Mouse (Mus musculus) embryonic facial prominence, embryonic 14.5 days (tissue): ENCODE measurements around the gene Sox5. TPM values are rescaled to one million over a fixed set of nuclear protein-coding genes. Genes with fewer than 3 reads are reported as not detected.

ENCODE experiments used
- ATAC-seq: fragments of 200-750 bp; cut with Nextera tagmentation; 2 replicates; pipeline ENCODE4 v1.8.0; 2017; ENCODE audit warnings: low read depth, moderate number of reproducible peaks, moderate TSS enrichment
- DNase-seq: peaks from one replicate; pipeline ENCODE4 v3.0.0-alpha.2; 2015; ENCODE audit warnings: low spot score
- H3K27ac ChIP-seq: fragments of 300-500 bp; sonication (generic); replicated peaks from 2 replicates; pipeline ENCODE4 v1.5.1; 2014; ENCODE audit warnings: low read depth, mild to moderate bottlenecking, low read length, moderate library complexity
- H3K27me3 ChIP-seq: fragments of 300-500 bp; sonication (generic); replicated peaks from 2 replicates; pipeline ENCODE4 v1.6.1; 2014; ENCODE audit warnings: low read length; ENCODE audit not compliant: control insufficient read depth, insufficient read depth
- H3K36me3 ChIP-seq: fragments of 300-500 bp; sonication (generic); 2 replicates; pipeline ENCODE4 v1.6.1; 2014; ENCODE audit warnings: low read length, mixed read lengths; ENCODE audit not compliant: control insufficient read depth, insufficient read depth
- H3K4me1 ChIP-seq: fragments of 300-500 bp; sonication (generic); 2 replicates; pipeline ENCODE4 v1.6.1; 2014; ENCODE audit warnings: antibody characterized with exemption, low read length; ENCODE audit not compliant: control insufficient read depth, insufficient read depth
- H3K4me2 ChIP-seq: fragments of 300-500 bp; sonication (generic); 2 replicates; pipeline ENCODE4 v1.6.1; 2014; ENCODE audit warnings: low read depth, mild to moderate bottlenecking, low read length, moderate library complexity, mixed read lengths
- H3K4me3 ChIP-seq: fragments of 300-500 bp; sonication (generic); 2 replicates; pipeline ENCODE4 v1.5.1; 2014; ENCODE audit warnings: low read depth, mild to moderate bottlenecking, low read length
- H3K9ac ChIP-seq: fragments of 300-500 bp; sonication (generic); 2 replicates; pipeline ENCODE4 v1.6.1; 2014; ENCODE audit warnings: low read depth, mild to moderate bottlenecking, low read length, moderate library complexity, mixed read lengths
- H3K9me3 ChIP-seq: fragments of 300-500 bp; sonication (generic); 2 replicates; pipeline ENCODE4 v1.6.1; 2016; ENCODE audit warnings: low read length; ENCODE audit not compliant: control insufficient read depth
- WGBS: fragments of 180-500 bp; shearing (Covaris S2); extraction: QIAGEN DNeasy Blood & Tissue Kit; methylation state at CpG from one replicate; pipeline ENCODE4 v1.1.7; 2014; 5-methylcytosine and 5-hydroxymethylcytosine counted together
- polyA plus RNA-seq: library from polyadenylated mRNA; unstranded; fragments of >200 nt; fragmentation: Nextera tagmentation; extraction: Ambion mirVana; gene quantifications from 2 replicates; pipeline ENCODE4 v1.2.1, GENCODE M21; 2014

Sox5 gene
- polyA plus RNA-seq, 1 experiment from 2014 or later, result 10.8 TPM

DNA sequence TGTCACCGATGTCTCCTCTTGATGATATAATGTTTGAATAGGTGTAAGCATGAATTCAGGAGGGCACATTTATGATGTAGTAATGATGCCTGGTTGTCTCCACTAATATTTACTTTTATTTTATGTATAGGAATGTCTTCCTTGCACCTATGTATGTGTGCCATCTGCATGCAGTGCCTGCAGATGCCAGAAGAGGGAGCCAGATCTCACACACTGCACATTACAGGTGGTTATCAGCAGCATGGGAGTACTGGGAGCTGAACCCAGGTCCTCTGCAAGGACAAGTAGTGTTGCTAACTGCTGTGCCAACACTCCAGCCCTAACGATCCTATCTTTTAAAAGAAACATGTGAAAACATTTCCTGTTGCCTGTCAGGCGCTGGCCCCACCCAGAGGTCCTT, 442.2 kb downstream of the Sox5 start:
- Histone ChIP-seq H3K27me3 (no peaks in the 10 kb centered on the region), H3K4me1 (no peaks in the 10 kb centered on the region), H3K9ac (no peak overlapping the region), H3K9me3 (0 out of 2 replicates have a peak, but pooled peaks cover 6% of the 10 kb centered on the region), H3K4me2 (no peak overlapping the region), H3K4me3 (no peak overlapping the region), H3K27ac (no peak overlapping the region), H3K36me3 (no peaks in the 10 kb centered on the region)
- WGBS, result 96% methylated on average over 3 of the region's 3 CpGs
- no peak for ATAC-seq
- no peak for DNase-seq

GRCm38 (mm10) chr6:144339006-144339405, 442.8 kb downstream of the Sox5 start:
- Histone ChIP-seq H3K4me2 (no peak overlapping the region), H3K27me3 (no peaks in the 10 kb centered on the region), H3K4me3 (no peak overlapping the region), H3K9me3 (0 out of 2 replicates have a peak, but pooled peaks cover 6% of the 10 kb centered on the region), H3K4me1 (no peaks in the 10 kb centered on the region), H3K9ac (no peak overlapping the region), H3K27ac (no peak overlapping the region), H3K36me3 (no peaks in the 10 kb centered on the region)
- DNase-seq (no peak), ATAC-seq (no peak)
- 63% methylated on average over 13 of the region's 13 CpGs for WGBS

DNA sequence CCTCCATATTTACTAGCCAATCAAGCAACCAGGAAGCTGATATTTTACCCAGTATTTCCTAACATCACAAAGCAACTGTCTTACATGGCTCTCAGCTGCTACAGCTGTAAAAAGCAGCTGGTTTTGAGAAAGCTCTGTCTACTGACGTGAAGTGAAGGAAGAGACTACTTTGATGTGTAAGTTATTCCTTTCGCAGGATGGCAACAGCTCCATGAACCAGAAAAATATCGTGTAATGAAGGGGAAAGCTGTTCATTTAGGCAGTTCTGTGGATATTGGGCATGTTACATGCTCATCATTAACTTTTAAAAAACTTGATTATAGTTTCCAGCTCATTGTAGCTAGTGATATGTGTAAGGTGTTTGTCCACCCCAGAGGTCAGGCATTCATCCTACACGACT, 443.6 kb downstream of the Sox5 start:
- no peaks in the 10 kb centered on the region for H3K27me3 ChIP-seq
- no peak for DNase-seq
- 66% methylated on average over 4 of the region's 4 CpGs for WGBS
- 0 out of 2 replicates have a peak, but pooled peaks cover 6% of the 10 kb centered on the region for H3K9me3 ChIP-seq
- no peak overlapping the region for H3K4me2 ChIP-seq
- ATAC-seq, result no peak
- H3K4me1 ChIP-seq, result no peaks in the 10 kb centered on the region
- no peak overlapping the region for H3K27ac ChIP-seq
- no peak overlapping the region for H3K4me3 ChIP-seq
- H3K36me3 ChIP-seq, result no peaks in the 10 kb centered on the region
- no peak overlapping the region for H3K9ac ChIP-seq

DNA sequence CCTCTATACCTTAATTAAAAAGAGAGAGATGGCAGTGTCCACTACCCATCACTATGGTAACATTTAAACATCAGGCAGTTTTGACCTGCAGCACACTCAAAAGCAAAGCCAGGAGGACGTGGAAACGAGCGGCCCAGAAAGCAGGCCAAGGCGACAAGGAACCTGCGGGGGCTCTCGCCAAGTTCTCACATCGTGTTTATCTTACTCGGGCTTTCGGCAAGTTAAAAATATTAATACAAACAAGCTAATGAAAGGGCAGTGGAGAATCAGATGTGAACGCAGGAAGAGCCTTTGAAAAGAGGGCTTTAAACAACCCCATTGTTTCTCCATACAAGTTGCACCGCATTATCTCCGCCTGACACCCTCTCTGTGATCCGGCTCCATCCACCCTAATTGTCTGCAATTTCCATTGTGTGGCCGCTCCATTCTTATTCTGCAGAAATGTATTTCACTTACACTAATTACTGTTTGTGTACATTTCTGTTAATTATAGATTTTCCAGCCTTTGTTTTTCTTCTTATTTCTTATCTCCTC, 444.3 kb downstream of the Sox5 start:
- H3K27ac ChIP-seq, result no peak overlapping the region
- H3K36me3 ChIP-seq, result no peaks in the 10 kb centered on the region
- no peak overlapping the region for H3K4me3 ChIP-seq
- no peak for ATAC-seq
- 53% methylated on average over 14 of the region's 14 CpGs for WGBS
- no peaks in the 10 kb centered on the region for H3K4me1 ChIP-seq
- no peak overlapping the region for H3K4me2 ChIP-seq
- no peak for DNase-seq
- H3K27me3 ChIP-seq, result no peaks in the 10 kb centered on the region
- H3K9me3 ChIP-seq, result 0 out of 2 replicates have a peak, but pooled peaks cover 6% of the 10 kb centered on the region
- H3K9ac ChIP-seq, result no peak overlapping the region

GRCm38 (mm10) chr6:144336789-144337188, 445.0 kb downstream of the Sox5 start:
- no peak overlapping the region for H3K4me3 ChIP-seq
- H3K9me3 ChIP-seq, result 0 out of 2 replicates have a peak, but pooled peaks cover 6% of the 10 kb centered on the region
- H3K27me3 ChIP-seq, result no peaks in the 10 kb centered on the region
- H3K4me2 ChIP-seq, result no peak overlapping the region
- H3K27ac ChIP-seq, result no peak overlapping the region
- 91% methylated on average over 4 of the region's 4 CpGs for WGBS
- no peaks in the 10 kb centered on the region for H3K4me1 ChIP-seq
- no peak for ATAC-seq
- no peaks in the 10 kb centered on the region for H3K36me3 ChIP-seq
- H3K9ac ChIP-seq, result no peak overlapping the region
- no peak for DNase-seq

- WGBS, result 88% methylated on average over 4 of the region's 4 CpGs
- DNase-seq, result no peak
- ATAC-seq, result no peak
- H3K27ac ChIP-seq, result no peak overlapping the region
- no peak overlapping the region for H3K4me3 ChIP-seq
- no peaks in the 10 kb centered on the region for H3K27me3 ChIP-seq
- H3K36me3 ChIP-seq, result no peaks in the 10 kb centered on the region
- H3K4me2 ChIP-seq, result no peak overlapping the region
- H3K4me1 ChIP-seq, result no peaks in the 10 kb centered on the region
- no peaks in the 10 kb centered on the region for H3K9me3 ChIP-seq
- no peak overlapping the region for H3K9ac ChIP-seq
These were observed 448.6 kb downstream of the Sox5 start for GRCm38 (mm10) chr6:144333146-144333545.

- H3K4me1 ChIP-seq, result no peaks in the 10 kb centered on the region
- 88% methylated on average over 4 of the region's 4 CpGs for WGBS
- no peak overlapping the region for H3K27ac ChIP-seq
- no peaks in the 10 kb centered on the region for H3K36me3 ChIP-seq
- H3K27me3 ChIP-seq, result no peaks in the 10 kb centered on the region
- no peak overlapping the region for H3K4me2 ChIP-seq
- no peak overlapping the region for H3K9ac ChIP-seq
- no peak for ATAC-seq
- DNase-seq, result no peak
- no peaks in the 10 kb centered on the region for H3K9me3 ChIP-seq
- H3K4me3 ChIP-seq, result no peak overlapping the region
These were observed 449.8 kb downstream of the Sox5 start for GRCm38 (mm10) chr6:144332027-144332426.

DNA sequence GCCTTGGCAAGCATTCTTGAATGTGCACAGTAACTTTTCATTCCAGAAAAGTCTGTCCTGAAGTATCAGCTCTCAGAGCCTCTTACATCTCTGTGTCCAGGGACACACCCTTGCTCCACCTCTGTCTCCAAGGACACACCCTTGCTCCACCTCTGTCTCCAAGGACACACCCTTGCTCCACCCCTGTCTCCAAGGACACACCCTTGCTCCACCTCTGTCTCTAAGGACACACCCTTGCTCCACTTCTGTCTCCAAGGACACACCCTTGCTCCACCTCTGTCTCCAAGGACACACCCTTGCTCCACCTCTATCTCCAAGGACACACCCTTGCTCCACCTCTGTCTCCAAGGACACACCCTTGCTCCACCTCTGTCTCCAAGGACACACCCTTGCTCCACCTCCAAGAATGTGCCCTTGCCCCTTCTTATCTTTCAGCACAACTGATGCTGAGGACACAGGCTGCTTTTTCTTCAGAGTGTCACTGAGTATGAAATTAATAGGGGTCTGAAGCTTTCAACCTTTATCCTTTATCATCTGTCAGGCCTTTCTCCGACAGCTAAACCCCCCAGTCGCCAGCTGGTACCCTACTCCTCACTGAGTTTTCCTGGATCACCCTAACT, 452.4 kb downstream of the Sox5 start:
- Histone ChIP-seq H3K9ac (no peak overlapping the region), H3K27me3 (no peaks in the 10 kb centered on the region), H3K9me3 (no peaks in the 10 kb centered on the region), H3K4me2 (no peak overlapping the region), H3K27ac (no peak overlapping the region), H3K36me3 (no peaks in the 10 kb centered on the region), H3K4me1 (no peaks in the 10 kb centered on the region), H3K4me3 (no peak overlapping the region)
- ATAC-seq (no peak), DNase-seq (no peak)
- 67% methylated on average over 2 of the region's 2 CpGs for WGBS

- H3K27ac ChIP-seq, result no peak overlapping the region
These were observed 453.0 kb downstream of the Sox5 start for GRCm38 (mm10) chr6:144328779-144329178.

More at GRCm38 (mm10) chr6:144328779-144329178, 453.0 kb downstream of the Sox5 start:
- no peaks in the 10 kb centered on the region for H3K27me3 ChIP-seq
- H3K4me2 ChIP-seq, result no peak overlapping the region
- H3K9ac ChIP-seq, result no peak overlapping the region
- DNase-seq, result no peak
- H3K9me3 ChIP-seq, result no peaks in the 10 kb centered on the region
- H3K36me3 ChIP-seq, result no peaks in the 10 kb centered on the region
- no peaks in the 10 kb centered on the region for H3K4me1 ChIP-seq
- H3K4me3 ChIP-seq, result no peak overlapping the region
- no peak for ATAC-seq
- 71% methylated on average over 4 of the region's 4 CpGs for WGBS
